Mouse (Mus musculus) cortical plate, adult 2 months (tissue): ENCODE data around the gene Vnn3.

ENCODE experiments used
- CTCF ChIP-seq: fragments of 200-500 bp; IDR thresholded peaks from 2 replicates; pipeline ENCODE4 v1.5.1; 2011; ENCODE audit warnings: mild to moderate bottlenecking, control low read depth, low read length; ENCODE audit not compliant: insufficient read depth; ENCODE audit errors: extremely low read depth
- POLR2A ChIP-seq: fragments of 200-500 bp; IDR thresholded peaks from 2 replicates; pipeline ENCODE4 v1.6.1; 2011; ENCODE audit warnings: mild to moderate bottlenecking, low read length, control low read depth; ENCODE audit not compliant: insufficient read depth; ENCODE audit errors: extremely low read depth

GRCm38 (mm10) chr10:23837115-23837514, 14.1 kb upstream of the Vnn3 start:
- TF ChIP-seq POLR2A (no peak), CTCF (no peak)
